Mouse (Mus musculus) left cerebral cortex, adult 11 months (tissue): ENCODE data around the gene Snta1.

Source experiments
- DNase-seq: peaks from one replicate; pipeline ENCODE4 v3.0.0; 2022; ENCODE audit warnings: low spot score

The Snta1 gene

GRCm38 (mm10) chr2:154420942-154421731 is 13.2 kb upstream of the Snta1 start:
- DNase-seq, result no peak

DNA sequence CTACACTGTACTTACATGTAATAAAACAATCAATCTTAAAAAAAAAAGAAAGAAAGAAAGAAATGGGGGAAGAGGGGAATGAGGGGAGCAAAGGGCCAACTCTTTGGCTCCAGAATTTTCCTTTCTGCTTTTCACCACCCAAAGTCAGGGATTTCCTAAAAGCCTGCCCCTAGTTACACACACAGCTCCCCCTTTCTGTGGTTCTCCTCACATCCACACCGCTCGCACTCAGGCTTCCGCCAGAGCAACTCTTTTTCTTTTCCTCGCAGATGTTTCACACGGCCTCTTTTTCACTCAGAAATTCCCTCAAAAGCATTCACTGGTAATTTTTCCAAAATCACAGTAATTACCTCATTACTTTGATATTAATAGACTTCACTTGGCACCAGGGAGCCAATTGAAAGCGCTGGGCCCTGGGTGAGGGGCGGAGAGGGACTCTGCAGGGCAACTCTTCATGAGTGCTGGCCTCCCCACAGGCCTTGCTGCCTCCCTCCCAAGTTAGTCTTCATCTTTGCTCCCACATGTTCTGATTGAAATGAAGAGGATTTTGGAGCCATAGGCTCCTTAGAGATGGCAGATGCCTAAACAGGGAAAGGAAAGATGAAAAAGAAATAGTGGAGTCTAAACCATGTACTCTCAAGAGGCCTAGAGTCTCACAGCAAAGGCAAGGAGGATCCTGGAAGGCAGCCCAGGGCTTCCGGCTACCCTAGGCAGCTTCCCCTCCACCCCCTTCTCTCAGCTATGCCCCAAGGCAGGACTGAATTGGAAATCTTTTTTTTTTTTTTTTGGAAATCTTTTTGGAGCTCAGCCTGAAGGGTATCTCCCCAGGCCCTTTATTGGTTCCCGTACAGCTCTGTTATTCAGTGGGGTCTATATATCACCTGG is 12.0 kb upstream of the Snta1 start:
- no peak for DNase-seq

- DNase-seq, result no peak
Measured at GRCm38 (mm10) chr2:154418001-154418400, 10.1 kb upstream of the Snta1 start.

- DNase-seq, result no peak
Measured at GRCm38 (mm10) chr2:154417107-154417506, 9.2 kb upstream of the Snta1 start.

DNA sequence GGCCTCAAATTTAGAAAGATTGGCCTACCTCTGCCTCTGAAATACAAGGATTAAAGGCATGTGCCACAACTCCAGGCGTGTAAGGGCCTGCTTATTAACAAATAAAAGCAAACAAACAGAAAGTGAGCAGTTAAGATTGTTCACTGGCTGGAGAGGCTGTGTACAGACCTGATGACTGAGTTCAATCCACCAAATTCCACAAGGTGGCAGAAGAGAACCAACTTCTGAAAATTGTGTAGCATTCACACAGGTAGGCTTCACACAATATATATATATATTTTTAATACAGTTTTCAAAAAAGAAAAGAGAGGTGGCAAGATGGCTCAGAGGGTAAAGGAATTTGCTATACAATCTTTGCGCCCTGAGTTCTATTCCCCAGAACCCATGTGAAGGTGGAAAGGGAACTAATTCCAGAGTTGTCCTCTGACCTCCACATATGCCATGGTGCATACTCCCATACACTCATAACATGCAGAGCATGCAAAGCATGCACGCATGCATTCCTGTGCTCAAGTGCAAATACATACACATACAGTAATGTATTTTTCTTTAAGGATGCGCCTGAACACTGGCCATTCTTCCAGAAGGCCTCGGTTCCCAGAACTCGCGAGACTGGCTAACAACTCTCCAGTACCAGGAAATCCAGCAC is 4.2 kb upstream of the Snta1 start:
- no peak for DNase-seq

- DNase-seq, result no peak
Measured at GRCm38 (mm10) chr2:154410355-154410754, 2.5 kb upstream of the Snta1 start.

DNA sequence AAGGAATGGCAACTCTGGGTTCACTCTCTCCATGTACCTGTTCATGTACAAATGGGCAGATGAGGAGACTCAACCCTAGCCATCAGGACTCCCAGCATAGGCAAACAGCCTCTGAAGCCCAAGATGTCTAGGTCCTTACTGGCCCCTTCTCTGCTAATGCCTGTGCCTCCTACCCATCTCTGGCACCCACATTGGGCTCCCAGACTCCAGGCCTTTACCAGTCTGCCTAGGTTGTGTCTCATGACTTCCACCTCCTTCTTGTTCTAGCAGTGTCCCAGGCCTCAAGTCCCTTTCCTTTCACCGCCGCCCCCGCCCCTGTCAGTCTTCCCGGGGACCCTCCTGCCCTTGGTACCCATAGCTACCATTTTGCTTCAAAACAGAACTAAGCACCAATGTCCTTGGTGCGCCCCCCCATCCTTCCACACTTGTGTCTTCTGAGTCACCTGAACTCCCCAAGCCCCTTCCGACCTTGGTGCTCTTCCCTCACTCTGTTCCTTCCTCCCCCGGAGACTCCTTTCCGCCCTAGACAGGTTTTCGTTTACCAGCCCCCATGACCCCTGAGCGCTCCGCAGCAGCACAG is 746 bp downstream of the Snta1 start:
- no peak for DNase-seq

DNA sequence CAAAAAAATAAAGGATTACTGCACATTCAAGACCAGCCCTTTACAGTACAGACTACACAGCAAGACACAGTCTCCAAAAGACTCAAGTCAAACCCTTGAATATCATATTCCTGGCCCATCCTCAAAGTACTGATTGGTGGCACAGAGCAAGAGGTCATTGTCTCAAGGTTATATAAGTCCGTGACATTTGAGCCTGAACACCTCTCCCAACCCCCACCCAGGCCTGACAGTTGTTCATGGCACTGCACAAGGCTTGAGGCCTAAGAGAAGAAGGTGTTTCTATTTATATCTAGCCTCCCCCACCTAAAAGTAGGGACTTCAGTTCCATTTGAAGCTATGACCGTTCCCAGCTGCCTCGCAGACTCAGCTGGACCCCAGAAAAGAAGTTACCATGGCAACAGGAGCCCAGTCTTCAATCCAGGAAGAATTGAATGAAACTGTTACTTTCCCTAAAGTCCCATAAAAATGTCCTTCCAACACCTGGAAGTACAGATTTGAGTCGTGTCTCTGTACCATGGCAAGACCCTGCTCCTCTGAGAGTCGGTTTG is 2.4 kb downstream of the Snta1 start:
- no peak for DNase-seq

DNA sequence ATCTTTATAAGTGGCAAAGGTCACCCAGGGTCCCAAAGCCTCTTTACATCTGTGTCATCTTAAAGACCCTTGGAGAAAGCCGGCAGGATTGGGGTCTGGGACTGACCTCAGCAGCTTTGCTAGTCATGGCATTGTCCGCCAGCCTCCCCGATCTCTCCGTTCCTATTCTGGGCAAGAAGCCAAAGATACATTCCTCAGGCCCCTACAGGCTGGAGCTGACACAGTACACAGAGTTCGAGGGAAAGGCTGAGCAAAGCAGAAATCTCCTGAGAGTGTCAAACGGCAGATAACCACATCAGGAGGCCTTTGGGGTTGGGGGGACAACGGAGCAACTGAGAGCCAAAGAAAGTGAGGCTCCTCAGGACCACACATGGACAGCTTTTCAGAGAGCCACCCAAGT is 5.1 kb downstream of the Snta1 start:
- no peak for DNase-seq

DNA sequence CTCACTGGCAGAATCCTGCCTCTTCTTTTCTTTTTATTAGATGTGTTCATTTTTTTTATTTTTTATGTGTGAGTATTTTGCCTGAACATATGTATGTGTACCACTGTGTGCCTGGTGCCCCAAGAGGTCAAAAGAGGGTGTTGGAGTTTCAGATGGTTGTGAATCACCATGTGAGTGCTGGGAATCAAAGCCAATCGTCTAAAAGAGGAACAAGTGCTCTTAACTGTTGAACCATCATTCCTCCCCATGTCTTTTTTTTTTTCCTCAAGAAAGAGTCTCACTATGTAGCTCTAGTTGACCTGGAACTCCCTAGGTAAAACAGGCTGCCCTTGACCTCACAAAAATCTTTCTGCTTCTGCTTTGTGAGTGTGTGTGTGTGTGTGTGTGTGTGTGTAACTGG is 5.9 kb downstream of the Snta1 start:
- no peak for DNase-seq

DNA sequence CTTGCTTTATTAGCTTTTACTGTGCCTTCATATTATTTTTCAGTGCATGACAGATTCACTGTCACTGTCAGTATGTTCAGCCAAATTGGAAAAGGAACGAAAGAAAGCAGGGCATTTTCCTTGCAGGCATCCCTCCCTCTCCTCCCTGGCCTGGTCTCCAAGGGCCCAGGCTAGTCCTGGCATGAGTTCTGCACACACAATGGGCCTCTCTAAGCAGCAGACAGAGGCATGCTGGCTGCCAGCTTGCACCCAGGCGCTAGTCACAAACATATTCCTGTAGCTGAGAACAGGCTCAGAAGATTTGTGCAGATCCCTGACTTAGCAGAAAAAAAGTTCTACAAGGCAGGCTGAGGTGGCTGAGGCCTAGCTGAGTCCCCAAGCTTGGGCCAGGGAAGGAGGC is 8.6 kb downstream of the Snta1 start:
- no peak for DNase-seq

DNA sequence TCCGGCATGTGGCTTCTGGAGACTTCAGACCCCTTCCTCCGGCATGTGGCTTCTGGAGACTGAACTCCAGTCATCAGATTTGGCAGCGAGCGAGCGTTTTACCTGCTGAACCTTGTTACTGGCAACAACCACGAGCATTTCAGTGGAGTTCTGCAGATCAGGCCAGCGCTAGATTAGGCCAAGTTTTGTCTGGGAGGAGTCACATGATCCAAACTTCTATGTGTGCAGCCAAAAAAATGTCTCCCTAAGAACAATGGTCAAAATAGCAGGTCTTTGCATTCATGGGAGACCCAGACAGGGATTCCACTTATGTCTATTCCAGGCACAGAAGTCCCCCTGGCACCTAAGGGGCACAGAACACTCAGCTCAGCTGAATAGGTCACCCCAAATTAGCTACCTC is 9.6 kb downstream of the Snta1 start:
- DNase-seq, result no peak

DNA sequence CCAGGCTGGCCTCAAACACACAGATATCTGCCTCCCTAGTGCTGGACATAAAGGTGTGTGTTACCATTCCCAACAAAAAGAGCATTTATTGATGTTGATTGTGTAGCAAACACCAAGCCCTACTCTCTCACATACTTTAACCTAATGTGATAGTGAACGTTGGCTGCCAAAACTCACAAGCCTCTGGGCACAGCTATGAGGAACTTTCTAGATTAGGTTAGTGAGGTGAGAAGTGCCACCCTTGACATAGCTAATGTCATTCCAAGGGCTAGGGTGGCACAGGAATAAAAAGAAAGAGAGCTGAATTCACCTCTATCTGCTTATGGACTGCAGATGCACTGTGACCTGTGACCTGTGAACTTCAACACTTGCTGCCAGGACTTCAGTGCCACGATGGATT is 11.4 kb downstream of the Snta1 start:
- DNase-seq, result no peak

DNA sequence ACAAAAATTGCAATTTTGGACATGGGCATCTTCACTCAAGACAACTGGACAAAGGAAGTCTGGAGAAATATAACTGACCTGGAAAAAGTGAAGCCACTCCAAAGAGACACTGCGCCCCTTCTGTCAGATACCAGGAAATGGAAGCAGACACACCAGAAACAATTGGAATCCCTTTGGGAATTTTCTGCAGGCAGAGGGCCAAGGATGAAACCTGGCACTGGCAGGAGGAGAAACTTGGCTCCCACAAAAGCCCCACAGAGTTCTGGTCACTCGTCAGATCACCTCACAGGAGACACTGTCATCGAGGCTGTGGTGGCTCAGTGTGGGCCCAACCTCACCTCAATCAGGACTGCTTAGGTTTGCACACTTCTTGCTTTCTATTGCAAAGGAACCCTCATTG is 13.3 kb downstream of the Snta1 start:
- no peak for DNase-seq

GRCm38 (mm10) chr2:154390180-154390964 is 17.5 kb downstream of the Snta1 start:
- DNase-seq, result no peak

- peak; percentile 80 for DNase-seq
Measured at GRCm38 (mm10) chr2:154379103-154379502, 28.8 kb downstream of the Snta1 start.

DNA sequence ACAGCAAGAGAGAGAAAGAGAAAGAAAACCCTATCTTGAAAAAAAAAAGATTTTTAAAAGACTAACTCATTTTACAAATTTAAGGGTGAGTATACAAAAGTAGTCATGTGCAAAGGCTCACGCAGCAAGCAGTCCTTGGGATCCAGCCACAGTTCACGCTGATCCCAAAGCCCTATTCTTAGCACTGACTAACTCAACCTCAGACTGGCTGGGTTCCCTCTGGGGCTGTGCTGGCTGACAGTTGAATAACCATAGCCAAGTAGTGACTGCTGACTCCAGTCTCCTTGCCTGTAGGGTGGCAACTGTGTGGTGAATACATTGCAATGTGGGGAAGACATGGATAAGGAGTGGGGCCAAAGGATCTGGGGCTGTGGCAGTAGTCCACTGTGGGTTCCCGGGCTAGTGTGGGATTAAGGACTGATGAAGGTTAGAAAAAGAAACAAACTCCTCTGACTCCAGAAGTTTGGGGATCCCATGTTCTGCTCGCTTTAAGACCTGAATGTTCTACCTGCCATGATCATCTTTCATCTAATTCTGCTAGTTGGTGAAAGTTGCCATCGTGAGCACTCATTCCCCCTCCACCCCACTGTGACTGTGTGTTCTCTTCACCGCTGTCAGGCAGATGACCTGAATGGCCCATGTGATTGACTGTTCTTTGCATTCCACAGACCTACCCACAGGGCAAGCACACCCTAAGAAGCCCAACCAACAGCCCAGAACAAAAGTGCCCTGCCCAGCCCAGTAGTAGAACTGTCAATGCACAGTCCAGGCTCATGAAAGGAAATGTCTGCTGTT is 32.9 kb downstream of the Snta1 start:
- DNase-seq, result no peak

DNA sequence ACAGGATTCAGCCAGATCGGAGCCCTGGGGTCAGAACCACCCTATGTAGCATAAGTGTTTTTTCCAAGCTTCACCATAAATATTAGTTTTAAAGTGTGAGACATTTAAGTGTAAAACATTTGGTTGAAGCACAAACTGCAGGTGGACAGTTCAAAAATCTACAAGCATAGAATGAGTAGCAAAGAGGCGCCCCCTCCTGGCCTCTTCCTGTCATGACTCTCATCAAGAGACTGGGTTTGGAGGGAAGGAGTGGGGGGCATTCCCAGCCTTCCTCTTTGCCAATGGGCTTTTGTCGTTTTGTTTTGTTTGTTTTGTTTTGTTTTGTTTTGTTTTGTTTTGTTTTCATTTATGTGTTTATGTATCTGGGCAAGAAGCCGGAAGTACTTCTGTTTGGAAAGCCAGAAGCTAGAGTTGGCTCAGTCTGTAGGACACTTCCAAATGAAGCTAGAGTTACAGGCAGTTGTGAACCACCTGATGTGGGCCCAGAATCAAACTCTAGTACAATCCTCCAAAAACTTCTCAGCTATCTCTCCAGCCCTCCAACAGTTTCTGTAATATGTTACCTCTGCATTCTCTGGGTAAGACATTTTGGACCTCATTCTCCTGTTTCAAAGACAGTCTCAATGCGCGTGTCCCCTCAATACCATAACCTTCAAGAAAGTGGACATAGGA is 33.8 kb downstream of the Snta1 start:
- no peak for DNase-seq

DNA sequence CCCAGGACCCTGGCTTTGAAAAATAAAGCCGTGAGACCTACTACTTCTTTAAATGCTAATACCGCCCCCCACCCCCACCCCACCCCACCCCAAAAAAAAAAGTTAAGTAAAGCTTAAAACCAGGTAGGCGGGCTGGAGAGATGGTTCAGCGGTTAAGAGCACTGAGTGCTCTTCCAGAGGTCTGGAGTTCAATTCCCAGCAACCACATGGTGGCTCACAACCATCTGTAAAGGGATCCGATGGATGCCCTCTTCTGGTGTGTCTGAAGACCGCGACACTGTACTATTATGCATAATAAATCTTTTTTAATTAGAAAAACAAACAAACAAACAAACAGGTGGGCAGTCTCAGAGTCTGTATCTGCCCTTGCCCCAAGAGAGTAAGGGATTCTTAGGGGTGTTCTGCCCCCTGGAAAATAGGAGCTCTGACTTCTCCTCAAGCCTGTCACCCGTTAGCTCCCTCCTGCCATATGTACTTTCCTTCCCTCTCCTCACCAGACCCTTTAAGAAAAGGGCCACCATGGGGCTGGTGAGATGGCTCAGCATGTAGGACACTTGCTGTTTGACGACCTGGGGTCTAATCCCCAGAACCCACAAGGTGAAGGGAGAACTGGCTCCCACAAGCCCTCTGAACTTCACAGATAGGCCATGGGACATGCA is 34.9 kb downstream of the Snta1 start, which contains the start of gene Cdk5rap1:
Gene Cdk5rap1, minus strand, starts transcription at position 169 of the 659 bp plus-strand sequence.
- DNase-seq, result no peak
